Mouse (Mus musculus): ENCODE measurements at regions not wholly inside any gene's neighbourhood (a gene's known extent, or its start where the extent isn't known, plus 50 kb on each side); places are given as distances from the start of the nearest gene placed in this dataset.

DNA sequence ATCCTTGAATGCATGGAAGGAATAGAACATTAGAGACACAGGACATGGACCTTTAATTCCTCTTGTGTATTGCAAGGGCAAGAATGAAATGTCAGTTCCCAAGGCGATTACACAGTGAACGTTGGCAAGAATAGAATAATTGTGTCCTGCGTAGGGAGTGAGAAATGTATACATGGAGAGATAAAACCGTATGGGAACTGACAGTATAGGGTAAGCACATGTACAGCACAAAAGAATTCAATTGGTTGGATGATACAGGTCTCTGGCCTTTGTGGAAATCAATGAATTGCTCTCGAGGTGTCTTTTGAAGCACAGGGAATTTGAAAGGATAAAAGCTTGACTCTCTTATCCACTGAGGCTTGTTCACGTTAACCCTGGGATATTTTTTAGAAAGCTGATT is 415.4 kb upstream of the Dph6 start:
- no peaks in the 10 kb centered on the region for H3K36me3 ChIP-seq (replicated peaks)
- no peaks in the 10 kb centered on the region; the same call in 1 of the 2 replicates for H3K4me1 ChIP-seq (ENCODE audit: insufficient read depth, low read depth, low read length)
- DNase-seq (ENCODE audit: low spot score) = no peak
- H3K9me3 ChIP-seq (replicated peaks) = no peaks in the 10 kb centered on the region
- H3K27me3 ChIP-seq (ENCODE audit: insufficient read depth, low read length) = no peaks in the 10 kb centered on the region
- TF ChIP-seq GATA2 (IDR thresholded peaks at IDR 0.05; ENCODE audit: borderline replicate concordance, low read depth, low read length) (no peak), CTCF (IDR thresholded peaks at IDR 0.05; ENCODE audit: low read depth, low read length) (no peak), TAL1 (conservative IDR thresholded peaks at IDR 0.05; ENCODE audit: low read depth, low read length) (no peak), POLR2AphosphoS5 (IDR thresholded peaks at IDR 0.05; ENCODE audit: insufficient replicate concordance, low read depth, low read length) (no peak), GATA1 (IDR thresholded peaks at IDR 0.05; ENCODE audit: borderline replicate concordance, low read length) (no peak)
- no peak overlapping the region for H3K4me3 ChIP-seq (ENCODE audit: low read depth, low read length)
- ATAC-seq (ENCODE audit: extremely low read depth, insufficient number of reproducible peaks, low FRiP score, poor library complexity, severe bottlenecking) = no peak

DNA sequence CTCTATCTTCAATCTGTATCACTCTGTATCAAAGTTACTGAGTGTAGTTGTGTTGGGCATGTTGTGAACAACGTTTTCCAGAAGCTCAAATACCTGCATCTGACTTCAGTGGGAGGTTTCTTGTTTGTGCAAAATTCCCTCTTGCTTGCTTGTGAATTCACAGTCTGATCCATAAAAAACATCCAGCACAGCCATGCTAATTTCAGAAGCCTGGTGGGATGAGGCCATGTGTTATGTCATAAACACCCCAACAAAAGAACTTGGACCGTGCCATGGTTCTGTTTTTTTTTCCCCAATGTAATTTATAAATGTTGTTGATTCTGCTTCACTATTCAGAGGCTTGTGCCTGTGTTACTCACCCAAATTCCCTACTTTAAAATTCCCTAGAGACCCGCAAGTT is 415.9 kb upstream of the Dph6 start:
- no peaks in the 10 kb centered on the region for H3K9me3 ChIP-seq (replicated peaks)

DNA sequence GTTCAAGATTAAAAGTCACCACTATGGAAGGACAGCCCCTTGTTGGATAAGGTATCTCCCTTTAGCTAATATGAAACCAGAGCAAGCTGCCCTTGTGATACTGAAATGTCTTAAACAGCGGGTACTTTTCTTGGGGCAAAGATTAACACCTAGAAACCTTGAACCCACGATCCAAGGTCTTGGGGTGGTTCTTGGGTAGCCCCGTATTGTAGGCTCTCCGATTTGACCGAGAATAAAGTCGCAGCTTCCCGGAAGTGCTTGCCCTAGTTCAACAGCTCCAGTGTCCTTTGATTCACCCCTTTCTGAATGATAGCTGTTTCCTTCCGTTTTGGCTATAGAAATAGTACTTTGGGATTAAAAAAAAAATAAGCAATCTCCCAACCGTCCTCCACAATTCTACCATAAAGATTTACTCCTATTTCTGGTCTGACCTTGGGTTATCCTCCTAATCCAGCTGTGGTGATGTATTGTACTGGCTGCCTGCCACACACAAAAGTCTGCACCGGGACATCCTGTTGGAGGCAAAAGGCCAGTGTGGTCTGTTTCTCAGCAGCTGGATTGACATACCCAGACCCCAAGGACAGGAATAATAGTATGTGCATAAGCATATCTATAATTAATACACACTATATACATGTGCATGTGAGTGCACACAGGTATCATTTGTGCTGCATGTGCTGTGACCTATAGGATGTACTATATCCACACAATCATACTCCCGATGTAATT is 427.0 kb upstream of the Dph6 start:
- ATAC-seq (ENCODE audit: extremely low read depth, insufficient number of reproducible peaks, low FRiP score, poor library complexity, severe bottlenecking) = no peak
- no peaks in the 10 kb centered on the region for H3K36me3 ChIP-seq (replicated peaks)

More for the DNA sequence above, 415.9 kb upstream of the Dph6 start:
- DNase-seq (ENCODE audit: low spot score) = no peak
- no peaks in the 10 kb centered on the region for H3K27me3 ChIP-seq (ENCODE audit: insufficient read depth, low read length)
- TF ChIP-seq TAL1 (conservative IDR thresholded peaks at IDR 0.05; ENCODE audit: low read depth, low read length) (no peak), GATA1 (IDR thresholded peaks at IDR 0.05; ENCODE audit: borderline replicate concordance, low read length) (no peak), POLR2AphosphoS5 (IDR thresholded peaks at IDR 0.05; ENCODE audit: insufficient replicate concordance, low read depth, low read length) (no peak), GATA2 (IDR thresholded peaks at IDR 0.05; ENCODE audit: borderline replicate concordance, low read depth, low read length) (no peak), CTCF (IDR thresholded peaks at IDR 0.05; ENCODE audit: low read depth, low read length) (no peak)
- no peaks in the 10 kb centered on the region; the same call in 1 of the 2 replicates for H3K4me1 ChIP-seq (ENCODE audit: insufficient read depth, low read depth, low read length)
- ATAC-seq (ENCODE audit: extremely low read depth, insufficient number of reproducible peaks, low FRiP score, poor library complexity, severe bottlenecking) = no peak
- no peaks in the 10 kb centered on the region for H3K36me3 ChIP-seq (replicated peaks)
- no peak overlapping the region for H3K4me3 ChIP-seq (ENCODE audit: low read depth, low read length)

GRCm38 (mm10) chr2:115082292-115082809 is 427.6 kb upstream of the Dph6 start:
- no peak for DNase-seq (ENCODE audit: low spot score)
- Histone ChIP-seq H3K27me3 (ENCODE audit: insufficient read depth, low read length) (no peaks in the 10 kb centered on the region), H3K9me3 (replicated peaks) (no peaks in the 10 kb centered on the region), H3K4me1 (ENCODE audit: insufficient read depth, low read depth, low read length) (no peaks in the 10 kb centered on the region), H3K4me3 (ENCODE audit: low read depth, low read length) (no peak overlapping the region), H3K36me3 (replicated peaks) (no peaks in the 10 kb centered on the region)
- TF ChIP-seq POLR2AphosphoS5 (IDR thresholded peaks at IDR 0.05; ENCODE audit: insufficient replicate concordance, low read depth, low read length) (no peak), CTCF (IDR thresholded peaks at IDR 0.05; ENCODE audit: low read depth, low read length) (no peak), GATA1 (IDR thresholded peaks at IDR 0.05; ENCODE audit: borderline replicate concordance, low read length) (no peak), TAL1 (conservative IDR thresholded peaks at IDR 0.05; ENCODE audit: low read depth, low read length) (no peak), GATA2 (IDR thresholded peaks at IDR 0.05; ENCODE audit: borderline replicate concordance, low read depth, low read length) (no peak)
- ATAC-seq (ENCODE audit: extremely low read depth, insufficient number of reproducible peaks, low FRiP score, poor library complexity, severe bottlenecking) = no peak

More for the DNA sequence above, 427.0 kb upstream of the Dph6 start:
- H3K9me3 ChIP-seq (replicated peaks) = no peaks in the 10 kb centered on the region
- TF ChIP-seq CTCF (IDR thresholded peaks at IDR 0.05; ENCODE audit: low read depth, low read length) (no peak), POLR2AphosphoS5 (IDR thresholded peaks at IDR 0.05; ENCODE audit: insufficient replicate concordance, low read depth, low read length) (no peak), GATA1 (IDR thresholded peaks at IDR 0.05; ENCODE audit: borderline replicate concordance, low read length) (no peak), TAL1 (conservative IDR thresholded peaks at IDR 0.05; ENCODE audit: low read depth, low read length) (no peak), GATA2 (IDR thresholded peaks at IDR 0.05; ENCODE audit: borderline replicate concordance, low read depth, low read length) (no peak)
- H3K4me1 ChIP-seq (ENCODE audit: insufficient read depth, low read depth, low read length) = no peaks in the 10 kb centered on the region
- no peaks in the 10 kb centered on the region for H3K27me3 ChIP-seq (ENCODE audit: insufficient read depth, low read length)
- no peak for DNase-seq (ENCODE audit: low spot score)
- no peak overlapping the region for H3K4me3 ChIP-seq (ENCODE audit: low read depth, low read length)

DNA sequence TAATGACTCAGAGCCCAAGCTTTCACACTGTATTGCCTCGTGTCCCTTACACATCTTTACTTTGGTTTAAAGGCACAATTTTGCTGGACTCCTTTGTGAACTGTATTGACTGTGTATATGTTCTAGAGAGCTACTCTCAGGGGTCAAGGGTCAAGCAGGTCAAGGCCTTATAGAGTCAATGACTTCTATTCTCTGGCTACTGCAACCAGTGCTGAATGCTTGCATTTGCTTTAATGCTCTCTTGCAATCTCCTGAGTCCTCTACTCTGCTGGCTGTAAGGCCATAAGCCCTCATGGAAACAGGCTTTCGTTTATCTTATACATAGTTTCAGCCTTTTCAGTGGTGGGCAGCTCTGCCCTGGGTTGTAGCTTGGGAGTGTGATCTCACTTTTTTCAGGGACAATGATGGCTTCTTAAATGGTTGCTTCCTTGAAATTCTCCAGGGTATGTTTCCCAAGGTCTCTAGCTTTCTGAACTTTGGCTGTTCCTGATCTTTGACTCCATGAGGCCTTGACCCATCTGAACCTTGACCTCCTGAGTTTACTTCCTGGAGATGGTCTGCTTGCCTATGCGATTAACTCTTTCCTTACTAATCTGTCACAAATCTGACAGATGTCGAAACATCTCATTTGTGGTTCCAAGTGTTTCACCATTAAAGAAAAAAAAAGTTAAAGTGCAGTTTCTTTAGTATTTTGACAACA is 433.8 kb upstream of the Dph6 start:
- ATAC-seq (ENCODE audit: extremely low read depth, insufficient number of reproducible peaks, low FRiP score, poor library complexity, severe bottlenecking) = no peak
- TF ChIP-seq POLR2AphosphoS5 (IDR thresholded peaks at IDR 0.05; ENCODE audit: insufficient replicate concordance, low read depth, low read length) (no peak), GATA1 (IDR thresholded peaks at IDR 0.05; ENCODE audit: borderline replicate concordance, low read length) (no peak), CTCF (IDR thresholded peaks at IDR 0.05; ENCODE audit: low read depth, low read length) (no peak), GATA2 (IDR thresholded peaks at IDR 0.05; ENCODE audit: borderline replicate concordance, low read depth, low read length) (no peak), TAL1 (conservative IDR thresholded peaks at IDR 0.05; ENCODE audit: low read depth, low read length) (no peak)

More for the DNA sequence above, 433.8 kb upstream of the Dph6 start:
- Histone ChIP-seq H3K36me3 (replicated peaks) (no peaks in the 10 kb centered on the region), H3K9me3 (replicated peaks) (no peaks in the 10 kb centered on the region), H3K4me3 (ENCODE audit: low read depth, low read length) (no peak overlapping the region), H3K27me3 (ENCODE audit: insufficient read depth, low read length) (no peaks in the 10 kb centered on the region), H3K4me1 (ENCODE audit: insufficient read depth, low read depth, low read length) (no peaks in the 10 kb centered on the region)
- DNase-seq (ENCODE audit: low spot score) = no peak
